Mouse (Mus musculus) cerebellum, adult (tissue): ENCODE data around the gene Zdhhc1.

ENCODE experiments used
- ATAC-seq: cut with Nextera tagmentation; 2 replicates; pipeline ENCODE4 v1.9.2; 2017; ENCODE audit warnings: mild to moderate bottlenecking, moderate library complexity, mixed read lengths; ENCODE audit not compliant: insufficient number of reproducible peaks, low FRiP score, low TSS enrichment

The Zdhhc1 gene

GRCm38 (mm10) chr8:105481453-105481852 lies 15.2 kb downstream of the Zdhhc1 start:
- ATAC-seq, result no peak

DNA sequence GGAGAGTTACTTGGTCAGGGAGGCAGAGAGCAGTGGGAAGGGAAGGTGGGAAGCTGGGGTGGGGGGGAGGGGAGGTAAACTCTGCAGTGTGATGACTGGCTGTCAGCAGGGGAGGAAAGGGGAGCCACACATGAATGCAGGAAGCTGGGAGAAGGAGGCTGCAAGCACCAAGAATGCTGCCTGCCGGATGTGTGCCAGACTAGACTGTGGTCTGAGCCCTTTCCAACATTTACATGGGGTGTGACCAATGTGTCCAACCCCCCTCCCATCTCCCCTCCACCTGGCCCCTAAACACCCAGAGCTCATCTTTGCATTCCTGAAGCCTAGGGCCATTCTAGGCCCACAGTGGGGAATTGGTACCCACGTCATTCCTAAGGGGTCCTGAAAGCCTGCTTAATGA lies 15.7 kb downstream of the Zdhhc1 start:
- no peak for ATAC-seq

DNA sequence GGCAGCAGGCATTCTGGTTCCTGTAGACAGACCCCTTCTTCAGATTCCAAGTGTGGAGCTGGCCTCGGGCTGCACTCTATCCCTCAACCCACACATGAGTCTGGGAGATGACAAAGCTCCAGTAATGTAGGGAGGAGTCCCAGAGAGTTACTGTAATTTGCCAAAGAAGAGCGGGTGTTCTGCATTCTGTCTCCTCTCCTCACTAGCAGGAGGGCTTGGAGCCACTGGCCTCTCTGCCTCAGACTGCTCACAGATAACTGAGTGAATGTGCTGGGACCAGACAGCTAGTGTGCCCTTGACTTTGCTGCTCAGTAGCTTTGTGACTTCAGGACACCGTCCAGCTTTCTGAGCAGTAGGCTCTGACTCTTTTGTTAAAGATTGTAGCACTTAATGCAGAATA lies 18.9 kb downstream of the Zdhhc1 start:
- ATAC-seq, result no peak

DNA sequence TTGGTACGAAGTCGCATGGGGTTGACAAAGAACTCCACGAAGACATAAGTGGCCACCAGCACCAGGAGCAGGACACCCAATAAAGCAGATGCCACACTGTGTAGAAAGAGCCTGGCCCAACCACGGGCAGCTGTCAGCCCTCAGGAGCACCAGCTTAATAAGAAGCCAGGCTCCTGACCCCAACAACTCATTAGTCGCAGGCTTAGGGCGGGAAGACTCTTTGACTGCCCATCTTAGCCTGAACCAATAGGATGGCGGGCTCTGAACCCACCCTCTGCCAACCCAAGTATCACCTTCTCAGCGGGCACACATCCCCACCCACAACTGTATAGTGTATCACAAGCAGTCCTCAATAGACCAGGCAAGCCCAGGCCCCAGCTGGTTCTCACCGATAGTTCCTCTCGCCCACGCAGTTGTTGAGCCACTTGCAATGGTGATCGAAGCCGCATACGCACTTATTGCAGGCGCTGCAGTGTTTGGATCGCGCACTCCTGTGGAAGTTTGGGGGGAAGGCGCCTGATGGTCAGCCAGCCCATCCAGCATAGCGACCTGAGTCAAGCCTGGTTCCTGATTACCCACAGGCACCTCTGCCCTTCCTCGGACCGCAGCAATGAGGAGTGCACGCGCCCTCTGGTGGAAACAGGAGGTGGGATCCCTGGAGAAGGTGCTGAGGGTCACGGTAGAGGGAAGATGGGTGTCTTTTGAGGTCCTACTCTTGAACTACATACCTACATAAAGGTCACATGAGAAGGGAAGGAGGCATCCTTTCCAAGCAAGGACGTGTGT lies 19.9 kb downstream of the Zdhhc1 start:
- peak; percentile 49; the same call in 1 of the 2 replicates for ATAC-seq

DNA sequence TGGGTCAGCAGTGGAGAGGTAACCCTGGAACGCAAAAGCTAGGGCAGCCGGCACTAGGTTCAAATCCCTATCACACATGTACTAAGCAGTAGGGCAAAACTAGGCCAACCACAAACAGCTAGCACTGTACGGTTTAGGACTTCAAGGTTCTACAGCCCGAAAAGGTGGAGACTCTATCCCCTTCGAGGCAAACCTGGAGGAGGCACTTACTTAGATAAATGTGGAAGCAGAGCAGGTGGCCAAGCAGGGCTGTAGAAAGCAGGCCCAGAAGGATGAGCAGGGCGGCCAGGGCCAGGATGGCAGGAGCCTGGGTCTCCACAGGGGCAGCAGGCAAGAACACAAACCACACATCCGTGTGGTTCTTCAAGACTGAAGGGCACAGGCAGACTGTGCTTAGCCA lies 20.5 kb downstream of the Zdhhc1 start:
- no peak for ATAC-seq

DNA sequence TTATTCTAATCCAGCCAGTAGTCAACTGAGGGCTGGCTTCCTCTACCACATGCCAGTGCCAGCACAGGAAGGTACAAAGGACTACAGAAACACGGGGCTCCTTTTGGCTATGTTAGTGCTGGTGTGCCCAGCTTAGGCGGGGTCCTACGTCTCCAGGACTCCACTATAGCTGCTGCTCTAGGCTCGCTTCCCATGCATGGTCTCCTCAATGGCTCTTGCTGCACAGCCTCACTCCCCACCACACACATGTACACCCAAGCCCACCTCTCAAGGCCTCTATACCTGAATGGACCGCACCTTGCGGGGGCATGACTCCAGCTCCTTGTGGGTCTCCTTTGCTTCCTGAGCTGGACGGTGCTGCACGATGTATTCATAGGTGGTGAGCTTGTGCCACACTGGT lies 21.0 kb downstream of the Zdhhc1 start:
- no peak for ATAC-seq

DNA sequence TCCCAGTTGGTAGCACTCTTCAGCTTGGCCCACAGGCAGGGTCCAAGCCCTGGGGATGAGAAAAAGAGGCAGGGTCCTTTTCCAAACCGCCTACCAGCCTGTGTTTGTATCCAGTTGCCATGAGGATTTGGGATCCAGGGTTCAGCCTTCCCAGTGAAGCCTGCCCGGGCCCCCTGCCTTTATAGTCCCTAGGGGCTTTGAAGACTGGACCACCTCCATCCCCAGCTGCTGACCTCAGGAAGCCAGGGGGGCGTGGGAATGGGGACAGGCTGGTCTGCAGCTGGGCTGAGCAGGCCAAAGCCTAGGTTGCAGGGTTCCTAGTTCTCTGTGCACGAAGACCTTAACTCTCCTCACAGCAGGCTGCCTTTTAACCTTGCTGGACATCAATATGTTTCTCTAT lies 21.4 kb downstream of the Zdhhc1 start:
- ATAC-seq, result no peak

DNA sequence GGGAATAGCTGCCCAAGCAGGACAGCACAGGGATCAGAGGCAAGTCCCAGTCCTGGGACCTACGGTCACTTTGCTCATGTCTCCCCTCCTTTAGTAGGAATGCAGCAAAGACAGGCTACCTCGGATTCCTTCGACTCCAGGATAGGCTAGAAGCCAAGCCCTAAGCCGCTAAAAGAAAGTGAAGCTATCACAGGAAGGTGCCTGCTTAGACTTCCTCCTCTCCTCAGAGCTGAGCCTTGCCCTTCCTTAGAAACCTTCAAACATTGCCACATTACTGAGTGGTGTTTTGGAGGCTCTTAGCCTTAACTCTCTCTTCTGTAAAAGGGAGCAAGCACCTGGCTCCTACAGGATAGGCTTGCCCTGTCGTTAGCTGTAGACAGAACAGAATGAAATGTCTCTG lies 22.0 kb downstream of the Zdhhc1 start:
- ATAC-seq, result no peak

DNA sequence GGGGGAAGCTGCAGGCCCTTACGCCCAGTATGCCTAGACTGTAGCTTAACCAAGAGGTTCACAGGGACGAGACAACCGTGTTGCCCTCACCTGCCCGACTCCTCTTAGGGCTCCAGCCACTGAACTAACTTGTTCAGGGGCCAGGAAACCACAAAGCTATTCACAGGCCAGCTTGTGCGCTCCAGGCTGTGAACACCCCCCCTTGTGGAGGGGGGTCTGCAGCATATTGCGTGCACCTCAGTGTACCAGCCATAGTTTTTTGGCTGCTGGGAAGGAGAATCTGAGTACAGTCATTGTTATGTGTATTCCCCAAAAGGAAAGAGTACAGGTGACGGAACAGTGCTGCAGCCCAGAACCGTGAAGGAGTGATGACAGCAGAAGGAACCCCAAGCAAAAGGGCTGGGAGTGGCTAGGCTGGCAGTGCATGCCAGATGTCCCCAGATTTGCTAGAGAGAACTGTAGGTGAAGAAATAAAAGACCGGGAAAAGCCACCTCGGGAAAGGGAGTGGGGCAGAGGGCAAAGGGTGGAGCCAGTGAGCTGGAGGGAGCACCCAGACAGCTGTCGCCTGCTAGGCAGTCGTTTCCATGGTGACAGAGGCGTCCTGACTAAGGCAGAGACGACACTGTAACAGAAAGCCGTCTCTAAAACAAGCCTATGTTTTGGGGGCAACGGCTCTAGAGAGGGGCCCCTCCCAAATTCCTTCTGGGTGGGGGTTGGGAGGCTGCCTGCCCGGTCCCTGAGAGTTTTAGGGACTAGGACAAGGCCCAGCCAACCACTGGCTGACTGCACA lies 22.7 kb downstream of the Zdhhc1 start:
- ATAC-seq, result no peak

DNA sequence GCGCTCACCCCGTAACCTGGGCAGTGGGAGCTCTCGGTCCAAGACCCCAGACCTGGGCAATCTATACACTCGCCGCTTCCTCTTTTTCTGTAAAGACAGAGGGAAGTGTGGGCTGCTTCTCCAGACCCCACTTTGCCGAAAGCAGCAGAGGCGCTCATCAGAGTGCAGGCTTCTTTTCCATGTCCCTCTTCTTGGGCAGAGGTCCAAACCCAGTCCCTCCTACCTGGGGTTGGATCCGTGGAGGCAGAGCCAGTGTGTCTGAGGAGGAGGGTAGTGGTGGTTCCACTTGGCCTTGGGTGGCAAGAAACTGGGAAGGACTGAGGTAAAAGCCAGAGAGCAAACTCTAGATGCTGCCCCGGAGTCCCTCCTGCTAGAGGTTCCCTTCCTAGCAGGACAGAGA lies 23.7 kb downstream of the Zdhhc1 start:
- no peak for ATAC-seq

- no peak for ATAC-seq
Observed at GRCm38 (mm10) chr8:105472414-105472932, 24.2 kb downstream of the Zdhhc1 start.

DNA sequence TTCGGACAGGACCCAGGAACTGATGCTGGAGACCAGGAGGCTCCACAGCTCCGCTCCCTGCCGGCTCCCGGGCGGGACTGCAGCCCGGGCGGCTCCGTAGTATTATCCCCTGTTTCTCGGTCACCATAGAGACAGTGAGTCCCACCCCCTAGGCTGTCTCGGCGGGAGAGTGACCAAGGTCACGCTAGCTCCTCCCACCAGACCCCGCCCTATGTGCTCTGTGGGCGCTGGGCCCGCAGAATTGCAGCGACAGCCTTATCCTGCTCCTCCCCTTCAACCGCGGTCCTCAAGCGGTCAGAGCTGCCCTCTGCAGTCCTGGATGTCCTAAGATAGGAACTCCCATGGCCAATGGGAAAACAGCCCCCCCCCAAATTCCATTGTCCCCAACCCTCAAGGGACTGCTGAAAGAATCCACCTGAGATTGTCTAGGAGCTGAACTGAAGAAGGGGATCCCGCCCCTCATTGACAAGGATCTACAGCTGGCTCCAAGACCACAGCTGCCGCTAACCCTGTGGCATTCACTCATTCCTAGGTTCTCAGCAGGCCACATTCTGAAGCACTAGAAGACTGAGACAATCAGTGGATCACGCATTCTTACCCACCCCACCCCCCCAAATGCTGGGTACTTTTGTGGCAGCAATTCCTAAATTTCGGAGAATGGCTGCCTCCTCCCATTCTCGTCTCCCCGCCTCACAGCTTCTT lies 25.2 kb downstream of the Zdhhc1 start, which contains the start of gene Tppp3:
Tppp3 (minus strand) TSS at position 213 of the 702 bp plus-strand sequence.
- peak; percentile 53 for ATAC-seq

DNA sequence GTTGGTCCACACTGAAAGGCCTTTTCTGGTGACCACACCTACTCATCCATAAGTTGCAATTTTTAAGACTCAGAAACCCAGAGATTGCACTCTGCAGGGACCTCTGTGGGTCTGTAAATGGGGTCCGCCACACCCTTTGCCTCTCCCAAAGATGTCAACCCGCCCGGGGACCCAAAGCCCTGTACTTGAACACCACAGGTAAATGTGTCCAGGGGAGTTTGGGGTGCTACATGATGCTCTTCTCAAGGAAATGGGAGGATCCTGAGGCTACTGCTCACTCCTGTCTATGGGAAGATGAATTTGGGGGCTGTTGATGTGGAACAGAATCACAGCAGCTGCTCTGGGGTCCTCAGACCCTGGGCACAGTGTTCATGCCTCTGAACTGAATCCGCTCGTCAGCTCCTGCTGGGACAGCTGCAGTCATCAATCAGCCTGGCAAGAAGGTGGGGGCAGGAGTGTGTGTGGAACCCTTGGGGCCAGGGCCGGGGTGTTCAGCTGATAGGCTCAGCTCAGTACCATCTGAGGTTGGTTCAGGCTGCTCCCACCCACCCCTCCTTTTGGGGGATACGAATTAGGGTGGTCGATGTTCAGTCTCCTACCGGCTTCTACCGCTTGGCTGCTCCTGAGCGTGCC lies 25.9 kb downstream of the Zdhhc1 start:
- no peak; the same call in 1 of the 2 replicates for ATAC-seq

DNA sequence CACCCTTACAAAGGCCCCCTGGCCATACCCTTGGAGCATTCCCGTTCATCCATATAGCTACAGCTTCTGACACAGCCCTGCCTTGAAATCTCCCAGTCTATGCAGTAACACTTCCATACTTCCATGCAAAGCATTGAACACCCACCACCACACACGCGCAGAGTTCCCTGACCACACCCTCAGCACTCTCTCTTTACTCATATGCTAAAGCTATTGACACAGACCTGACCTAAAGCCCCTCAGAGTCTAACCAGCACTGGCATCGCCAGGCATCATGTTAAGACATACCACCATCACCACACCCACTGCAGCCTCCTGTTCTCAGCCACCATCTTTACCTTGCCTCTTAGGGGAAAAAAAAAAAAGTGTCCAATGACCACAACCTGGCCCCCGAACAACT lies 26.4 kb downstream of the Zdhhc1 start:
- no peak for ATAC-seq

GRCm38 (mm10) chr8:105469816-105470215 lies 26.9 kb downstream of the Zdhhc1 start:
- no peak for ATAC-seq

GRCm38 (mm10) chr8:105469041-105469695 lies 27.5 kb downstream of the Zdhhc1 start:
- no peak for ATAC-seq

DNA sequence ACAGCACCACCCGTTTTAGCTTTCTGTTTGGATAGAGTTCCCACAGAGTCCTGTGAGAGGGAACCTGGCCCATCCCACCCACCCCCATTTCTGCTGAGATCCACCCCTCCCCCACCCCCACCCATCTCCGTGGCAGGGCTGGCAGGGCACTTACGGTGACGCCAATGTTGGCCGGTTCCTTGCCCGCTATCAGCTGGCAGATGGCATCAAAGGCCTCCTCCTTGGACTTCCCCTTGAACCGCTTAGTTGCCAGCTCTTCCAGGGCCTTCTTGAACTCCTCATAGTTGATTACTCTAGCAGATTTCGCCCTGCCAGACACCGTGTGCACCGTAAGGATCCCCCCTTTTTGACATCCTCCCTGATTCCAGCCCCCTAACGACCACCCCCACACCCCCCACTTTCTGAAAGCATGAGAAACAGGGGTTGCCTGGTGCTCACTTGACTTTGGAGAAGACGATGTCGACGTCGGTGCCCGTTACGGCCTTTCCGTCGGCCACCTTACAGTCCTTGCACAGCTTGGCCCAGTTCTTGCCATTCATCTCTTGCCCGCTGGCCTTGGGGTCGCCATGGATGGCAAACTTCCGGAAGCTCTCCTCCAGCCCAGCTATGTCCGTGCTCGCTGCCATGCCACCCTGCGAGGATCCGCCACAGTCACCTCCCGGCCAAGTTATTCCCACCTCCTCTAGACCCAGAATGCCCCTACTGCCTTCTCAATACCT lies 28.5 kb downstream of the Zdhhc1 start:
- ATAC-seq, result no peak

GRCm38 (mm10) chr8:105467396-105467985 lies 29.2 kb downstream of the Zdhhc1 start:
- ATAC-seq, result no peak
